Mouse (Mus musculus) gastrocnemius, adult 2 months (tissue): ENCODE measurements at regions not wholly inside any gene's neighbourhood (a gene's known extent, or its start where the extent isn't known, plus 50 kb on each side); places are given as distances from the start of the nearest gene placed in this dataset.
A peak's percentile ranks its signal among the peaks of the same experiment; 100 is the strongest.

Experiments used
- DNase-seq: peaks from one replicate; pipeline ENCODE4 v3.0.0; 2022
- H3K27ac ChIP-seq: fragments of 200-600 bp; 2 replicates; pipeline ENCODE4 v1.8.1; 2022; ENCODE audit warnings: mild to moderate bottlenecking
- H3K4me3 ChIP-seq: fragments of 200-600 bp; 2 replicates; pipeline ENCODE4 v1.8.1; 2022; ENCODE audit warnings: mild to moderate bottlenecking, moderate library complexity
- CTCF ChIP-seq: fragments of 200-600 bp; IDR thresholded peaks from 2 replicates; pipeline ENCODE4 v1.8.1; 2022; ENCODE audit warnings: antibody characterized with exemption, mild to moderate bottlenecking, moderate library complexity
- intact Hi-C: fragments of 180-260 bp; cut with DNase I; formaldehyde crosslinking; loops from one replicate; pipeline ENCODE4 v1.15.1; 2025

GRCm38 (mm10) chr6:6657928-6658500, 79.6 kb upstream of the Sem1 start:
- no peak for TF ChIP-seq CTCF
- intact Hi-C loops, result no loop called here
- no peak overlapping the region for H3K27ac ChIP-seq
- H3K4me3 ChIP-seq, result no peak overlapping the region
- DNase-seq, result no peak

- intact Hi-C loops, result no loop called here
- Histone ChIP-seq H3K27ac (no peak overlapping the region), H3K4me3 (no peak overlapping the region)
- no peak for TF ChIP-seq CTCF
- DNase-seq, result no peak
These were observed 81.6 kb upstream of the Sem1 start for GRCm38 (mm10) chr6:6660072-6660471.

GRCm38 (mm10) chr6:6666762-6667161, 88.3 kb upstream of the Sem1 start:
- H3K4me3 ChIP-seq, result no peak overlapping the region
- H3K27ac ChIP-seq, result no peak overlapping the region
- no peak for DNase-seq
- no peak for TF ChIP-seq CTCF
- intact Hi-C loops, result no loop called here

GRCm38 (mm10) chr6:6689241-6689640, 110.8 kb upstream of the Sem1 start:
- no peak overlapping the region for H3K27ac ChIP-seq
- no peak for DNase-seq

GRCm38 (mm10) chr6:6690188-6690587, 111.7 kb upstream of the Sem1 start:
- no peak for DNase-seq
- no peak overlapping the region for H3K4me3 ChIP-seq
- intact Hi-C loops, result no loop called here
- no peak for TF ChIP-seq CTCF
- no peak overlapping the region for H3K27ac ChIP-seq

More at GRCm38 (mm10) chr6:6689241-6689640, 110.8 kb upstream of the Sem1 start:
- H3K4me3 ChIP-seq, result no peak overlapping the region
- intact Hi-C loops, result no loop called here
- no peak for TF ChIP-seq CTCF

GRCm38 (mm10) chr6:6692056-6692770, 113.8 kb upstream of the Sem1 start:
- no peak for DNase-seq
- Histone ChIP-seq H3K27ac (no peak overlapping the region), H3K4me3 (no peak overlapping the region)
- intact Hi-C loops, result no loop called here
- no peak for TF ChIP-seq CTCF

GRCm38 (mm10) chr6:6695742-6696430, 117.4 kb upstream of the Sem1 start:
- no peak overlapping the region for H3K27ac ChIP-seq
- intact Hi-C loops, result no loop called here
- H3K4me3 ChIP-seq, result no peak overlapping the region
- TF ChIP-seq CTCF, result no peak
- no peak for DNase-seq

GRCm38 (mm10) chr6:6697418-6697979, 119.0 kb upstream of the Sem1 start:
- no peak overlapping the region for H3K4me3 ChIP-seq
- TF ChIP-seq CTCF, result no peak
- no peak overlapping the region for H3K27ac ChIP-seq
- no peak for DNase-seq
- intact Hi-C loops, result no loop called here

GRCm38 (mm10) chr6:6706729-6707128, 128.3 kb upstream of the Sem1 start:
- no peak for TF ChIP-seq CTCF
- H3K4me3 ChIP-seq, result no peak overlapping the region
- peak overlapping the region; percentile 16; the same call in 1 of the 2 replicates for H3K27ac ChIP-seq
- no peak for DNase-seq
- intact Hi-C loops, result no loop called here

- intact Hi-C loops, result no loop called here
- no peak for DNase-seq
- TF ChIP-seq CTCF, result no peak
- Histone ChIP-seq H3K27ac (no peak overlapping the region), H3K4me3 (no peak overlapping the region)
These were observed 130.6 kb upstream of the Sem1 start for GRCm38 (mm10) chr6:6709057-6709456.

- TF ChIP-seq CTCF, result no peak
- intact Hi-C loops, result no loop called here
- Histone ChIP-seq H3K4me3 (no peak overlapping the region), H3K27ac (no peak overlapping the region)
- no peak for DNase-seq
These were observed 132.9 kb upstream of the Dlx6 start for GRCm38 (mm10) chr6:6730259-6730658.

- H3K4me3 ChIP-seq, result no peak overlapping the region
- no peak overlapping the region for H3K27ac ChIP-seq
- no peak for DNase-seq
- TF ChIP-seq CTCF, result no peak
- intact Hi-C loops, result no loop called here
These were observed 117.7 kb upstream of the Dlx6 start for GRCm38 (mm10) chr6:6745394-6745793.

GRCm38 (mm10) chr6:6779157-6779556, 84.0 kb upstream of the Dlx6 start:
- Histone ChIP-seq H3K27ac (no peak overlapping the region), H3K4me3 (no peak overlapping the region)
- no peak for TF ChIP-seq CTCF
- DNase-seq, result no peak
- intact Hi-C loops, result no loop called here
